Mouse (Mus musculus) bone marrow, adult 2 months (tissue): Measurements from ENCODE around the gene Pla2g2e.

ENCODE experiments used
- CTCF ChIP-seq: fragments of 200-500 bp; IDR thresholded peaks from 2 replicates; pipeline ENCODE4 v1.5.1; 2011; ENCODE audit warnings: low read length, control low read depth; ENCODE audit not compliant: control insufficient read depth, insufficient read depth
- POLR2A ChIP-seq: fragments of 200-500 bp; IDR thresholded peaks from 2 replicates; pipeline ENCODE4 v1.6.1; 2011; ENCODE audit warnings: low read depth, mild to moderate bottlenecking, control low read depth, low read length, borderline replicate concordance; ENCODE audit not compliant: control insufficient read depth

GRCm38 (mm10) chr4:138855092-138855632, 22.6 kb upstream of the Pla2g2e start:
- TF ChIP-seq CTCF (no peak), POLR2A (no peak)
